Mouse (Mus musculus) liver, embryonic 16.5 days (tissue): ENCODE data around the gene Hoxb2. TPM values are rescaled to one million over a fixed set of nuclear protein-coding genes. Genes with fewer than 3 reads are reported as not detected.

ENCODE experiments used
- ATAC-seq: fragments of 200-750 bp; cut with Nextera tagmentation; 2 replicates; pipeline ENCODE4 v1.8.0; 2017; ENCODE audit warnings: low read depth, mild to moderate bottlenecking, moderate number of reproducible peaks, moderate library complexity
- H3K27ac ChIP-seq: fragments of 300-500 bp; sonication (generic); 2 replicates; pipeline ENCODE4 v1.5.1; 2014; ENCODE audit warnings: mild to moderate bottlenecking, low read length
- H3K27me3 ChIP-seq: fragments of 300-500 bp; sonication (generic); 2 replicates; pipeline ENCODE4 v1.6.1; 2014; ENCODE audit warnings: low read depth, low read length, mixed read lengths; ENCODE audit not compliant: control insufficient read depth, insufficient read depth
- H3K36me3 ChIP-seq: fragments of 300-500 bp; sonication (generic); 2 replicates; pipeline ENCODE4 v1.6.1; 2014; ENCODE audit warnings: mild to moderate bottlenecking; ENCODE audit not compliant: control insufficient read depth, insufficient read depth
- H3K4me1 ChIP-seq: fragments of 300-500 bp; sonication (generic); 2 replicates; pipeline ENCODE4 v1.6.1; 2014; ENCODE audit warnings: low read depth, low read length, mixed read lengths; ENCODE audit not compliant: control insufficient read depth
- H3K4me2 ChIP-seq: fragments of 300-500 bp; sonication (generic); 2 replicates; pipeline ENCODE4 v1.6.1; 2014; ENCODE audit warnings: low read depth, low read length, mixed read lengths
- H3K4me3 ChIP-seq: fragments of 300-500 bp; sonication (generic); 2 replicates; pipeline ENCODE4 v1.5.1; 2014; ENCODE audit warnings: low read depth, mild to moderate bottlenecking, low read length
- H3K9ac ChIP-seq: fragments of 300-500 bp; sonication (generic); 2 replicates; pipeline ENCODE4 v1.6.1; 2014; ENCODE audit warnings: low read depth, low read length
- H3K9me3 ChIP-seq: fragments of 300-500 bp; sonication (generic); replicated peaks from 2 replicates; pipeline ENCODE4 v1.6.1; 2016; ENCODE audit warnings: low read length; ENCODE audit not compliant: control insufficient read depth
- WGBS: fragments of 180-500 bp; shearing (Covaris S2); extraction: QIAGEN DNeasy Blood & Tissue Kit; methylation state at CpG from one replicate; pipeline ENCODE4 v1.1.7; 2014; ENCODE audit not compliant: insufficient replicate concordance; 5-methylcytosine and 5-hydroxymethylcytosine counted together
- polyA plus RNA-seq: library from polyadenylated mRNA; unstranded; fragments of >200 nt; fragmentation: Nextera tagmentation; extraction: Ambion mirVana; gene quantifications from 2 replicates; pipeline ENCODE4 v1.2.1, GENCODE M21; 2015

Hoxb2 gene
- polyA plus RNA-seq, 1 experiment from 2014 or later: 0.90 TPM

GRCm38 (mm10) chr11:96338957-96339855 lies 11.1 kb upstream of the Hoxb2 start:
- no peak overlapping the region for H3K4me2 ChIP-seq
- H3K4me1 ChIP-seq: no peaks in the 10 kb centered on the region
- no peak overlapping the region for H3K27ac ChIP-seq

GRCm38 (mm10) chr11:96340698-96341365 lies 9.5 kb upstream of the Hoxb2 start:
- WGBS: 1% methylated on average over 35 of the region's 36 CpGs
- Histone ChIP-seq H3K36me3 (no peaks in the 10 kb centered on the region), H3K4me3 (no peak overlapping the region), H3K9ac (no peak overlapping the region), H3K27me3 (peaks cover 90% of the 10 kb centered on the region), H3K4me2 (no peak overlapping the region), H3K27ac (no peak overlapping the region), H3K4me1 (no peaks in the 10 kb centered on the region; the same call in 1 of the 2 replicates), H3K9me3 (no peaks in the 10 kb centered on the region)
- ATAC-seq: no peak

More at GRCm38 (mm10) chr11:96338957-96339855, 11.1 kb upstream of the Hoxb2 start:
- no peak overlapping the region for H3K9ac ChIP-seq
- H3K9me3 ChIP-seq: no peaks in the 10 kb centered on the region
- H3K4me3 ChIP-seq: no peak overlapping the region
- ATAC-seq: no peak
- peaks cover 83% of the 10 kb centered on the region for H3K27me3 ChIP-seq
- no peaks in the 10 kb centered on the region for H3K36me3 ChIP-seq
- 33% methylated on average over 7 of the region's 7 CpGs for WGBS

GRCm38 (mm10) chr11:96341701-96342575 lies 8.4 kb upstream of the Hoxb2 start:
- no peak overlapping the region for H3K4me2 ChIP-seq
- H3K9ac ChIP-seq: no peak overlapping the region
- peak overlapping the region; percentile 14; the same call in 1 of the 2 replicates for H3K27ac ChIP-seq
- no peaks in the 10 kb centered on the region for H3K9me3 ChIP-seq
- no peaks in the 10 kb centered on the region; the same call in 1 of the 2 replicates for H3K4me1 ChIP-seq
- peak overlapping the region; percentile 36 for H3K4me3 ChIP-seq
- peaks cover 90% of the 10 kb centered on the region for H3K27me3 ChIP-seq
- no peaks in the 10 kb centered on the region for H3K36me3 ChIP-seq
- ATAC-seq: no peak
- WGBS: 3% methylated on average over 40 of the region's 40 CpGs

GRCm38 (mm10) chr11:96342576-96342930 lies 7.8 kb upstream of the Hoxb2 start:
- no peak for ATAC-seq
- Histone ChIP-seq H3K4me1 (no peaks in the 10 kb centered on the region; the same call in 1 of the 2 replicates), H3K4me2 (no peak overlapping the region), H3K9me3 (no peaks in the 10 kb centered on the region), H3K4me3 (no peak overlapping the region), H3K27me3 (peaks cover 90% of the 10 kb centered on the region), H3K36me3 (no peaks in the 10 kb centered on the region), H3K9ac (no peak overlapping the region), H3K27ac (no peak overlapping the region)
- 7% methylated on average over 4 of the region's 4 CpGs for WGBS

GRCm38 (mm10) chr11:96343206-96343745 lies 7.0 kb upstream of the Hoxb2 start:
- no peak overlapping the region for H3K27ac ChIP-seq
- peaks cover 92% of the 10 kb centered on the region for H3K27me3 ChIP-seq
- H3K4me2 ChIP-seq: no peak overlapping the region

GRCm38 (mm10) chr11:96344061-96344877 lies 6.1 kb upstream of the Hoxb2 start:
- Histone ChIP-seq H3K36me3 (no peaks in the 10 kb centered on the region), H3K27me3 (peaks cover 92% of the 10 kb centered on the region), H3K9ac (no peak overlapping the region), H3K9me3 (no peaks in the 10 kb centered on the region), H3K4me1 (no peaks in the 10 kb centered on the region; the same call in 1 of the 2 replicates), H3K4me3 (no peak overlapping the region), H3K4me2 (no peak overlapping the region), H3K27ac (no peak overlapping the region)
- ATAC-seq: no peak
- 32% methylated on average over 40 of the region's 40 CpGs for WGBS

More at GRCm38 (mm10) chr11:96343206-96343745, 7.0 kb upstream of the Hoxb2 start:
- no peak for ATAC-seq
- 39% methylated on average over 2 of the region's 2 CpGs for WGBS
- H3K4me1 ChIP-seq: no peaks in the 10 kb centered on the region; the same call in 1 of the 2 replicates
- no peak overlapping the region for H3K9ac ChIP-seq
- no peak overlapping the region for H3K4me3 ChIP-seq
- H3K9me3 ChIP-seq: no peaks in the 10 kb centered on the region
- H3K36me3 ChIP-seq: no peaks in the 10 kb centered on the region

- Histone ChIP-seq H3K4me2 (no peak overlapping the region), H3K27ac (no peak overlapping the region), H3K9me3 (no peaks in the 10 kb centered on the region), H3K4me3 (no peak overlapping the region), H3K27me3 (peaks cover 92% of the 10 kb centered on the region), H3K4me1 (no peaks in the 10 kb centered on the region; the same call in 1 of the 2 replicates), H3K9ac (no peak overlapping the region), H3K36me3 (no peaks in the 10 kb centered on the region)
- 48% methylated on average over 5 of the region's 6 CpGs for WGBS
- ATAC-seq: no peak
Measured at GRCm38 (mm10) chr11:96344878-96345159, 5.5 kb upstream of the Hoxb2 start.
